Mouse (Mus musculus) testis, adult 2 months (tissue): ENCODE results near the gene Rpl10a.

ENCODE experiments used
- CTCF ChIP-seq: fragments of 200-500 bp; IDR thresholded peaks from 2 replicates; pipeline ENCODE4 v1.5.1; 2012; ENCODE audit warnings: low read depth, mild to moderate bottlenecking, inconsistent platforms, low read length, moderate library complexity; ENCODE audit not compliant: control insufficient read depth, insufficient read depth, insufficient replicate concordance
- POLR2A ChIP-seq: fragments of 200-500 bp; IDR thresholded peaks from 2 replicates; pipeline ENCODE4 v1.6.1; 2012; ENCODE audit warnings: low read depth, mild to moderate bottlenecking, inconsistent platforms, low read length, moderate library complexity; ENCODE audit not compliant: control insufficient read depth

DNA sequence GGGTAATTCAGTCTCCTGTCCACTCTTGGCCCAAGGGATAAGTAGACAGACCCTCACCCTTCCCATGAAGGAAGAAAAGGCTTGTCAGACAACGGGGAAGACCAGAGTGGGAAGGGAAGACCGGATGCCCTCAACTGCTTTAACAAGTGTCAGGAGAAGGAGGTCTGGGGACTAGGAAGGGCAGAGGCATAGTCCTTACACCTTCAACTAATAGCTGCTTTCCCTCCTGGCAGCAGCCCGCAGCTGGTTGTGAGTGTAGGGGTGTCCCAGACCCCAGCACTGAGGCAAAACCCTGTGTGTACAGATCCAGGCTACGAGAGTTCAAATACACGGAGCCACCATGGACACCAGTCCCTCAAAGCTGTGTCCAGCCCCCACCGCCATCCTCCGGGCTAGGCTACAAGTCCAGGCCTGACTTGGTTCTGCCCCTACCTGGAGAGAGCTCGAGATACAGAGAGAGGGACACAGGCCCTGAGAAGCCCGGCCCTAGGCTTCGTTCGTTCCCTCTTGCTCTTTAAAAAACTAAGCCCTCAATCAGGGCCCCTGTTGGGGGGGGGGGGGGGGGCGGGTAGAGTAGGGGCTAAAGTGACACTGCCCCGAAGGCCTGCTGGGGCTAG is 21.1 kb downstream of the Rpl10a start:
- TF ChIP-seq POLR2A (no peak), CTCF (no peak)
